Mouse (Mus musculus): ENCODE results near the gene Rnh1. TPM values are rescaled to one million over a fixed set of nuclear protein-coding genes. Genes with fewer than 3 reads are reported as not detected.

The Rnh1 gene
- total and polyA plus RNA-seq, 2 experiments: 106 to 134 TPM

GRCm38 (mm10) chr7:141141326-141141725 lies 31.3 kb downstream of the Rnh1 start:
- Histone ChIP-seq H3K27me3 (ENCODE audit: control insufficient read depth, insufficient read depth, low read length) (no peaks in the 10 kb centered on the region), H3K4me3 (ENCODE audit: insufficient read depth, low read depth, low read length) (no peak overlapping the region), H3K4me1 (ENCODE audit: control insufficient read depth, insufficient read depth, low read length) (no peaks in the 10 kb centered on the region), H3K36me3 (ENCODE audit: control insufficient read depth, insufficient read depth, low read length) (peaks cover 12% of the 10 kb centered on the region; the same call in 1 of the 2 replicates), H3K9ac (ENCODE audit: low read depth, low read length) (no peak overlapping the region), H3K79me2 (ENCODE audit: control insufficient read depth, insufficient read depth, low read length) (no peaks in the 10 kb centered on the region), H3K27ac (replicated peaks; ENCODE audit: insufficient read depth, low read depth, low read length) (no peak overlapping the region)
- no peak for DNase-seq (ENCODE audit: extremely low read depth, low read depth, low spot score)
- TF ChIP-seq CTCF (IDR thresholded peaks at IDR 0.05; ENCODE audit: low read depth, low read length) (no peak), POLR2A (IDR thresholded peaks at IDR 0.05; ENCODE audit: extremely low read depth, insufficient read depth, low read length) (no peak)
- WGBS: 81% methylated on average over 4 of the region's 4 CpGs

GRCm38 (mm10) chr7:141131904-141132755 lies 40.5 kb downstream of the Rnh1 start:
- Histone ChIP-seq H3K36me3 (ENCODE audit: control insufficient read depth, insufficient read depth, low read length) (peaks cover 7% of the 10 kb centered on the region; the same call in 1 of the 2 replicates), H3K27ac (replicated peaks; ENCODE audit: insufficient read depth, low read depth, low read length) (no peak overlapping the region; the same call in 1 of the 2 replicates), H3K79me2 (ENCODE audit: control insufficient read depth, insufficient read depth, low read length) (peaks cover 4% of the 10 kb centered on the region; the same call in 1 of the 2 replicates), H3K27me3 (ENCODE audit: control insufficient read depth, insufficient read depth, low read length) (no peaks in the 10 kb centered on the region), H3K4me1 (ENCODE audit: control insufficient read depth, insufficient read depth, low read length) (peaks cover 7% of the 10 kb centered on the region), H3K9ac (ENCODE audit: low read depth, low read length) (peak overlapping the region; percentile 91), H3K4me3 (ENCODE audit: insufficient read depth, low read depth, low read length) (peak overlapping the region; percentile 89)
- TF ChIP-seq CTCF (IDR thresholded peaks at IDR 0.05; ENCODE audit: low read depth, low read length): no peak
- no peak for TF ChIP-seq POLR2A (IDR thresholded peaks at IDR 0.05; ENCODE audit: extremely low read depth, insufficient read depth, low read length)
- 56% methylated on average over 12 of the region's 12 CpGs for WGBS
- peak; percentile 24 for DNase-seq (ENCODE audit: extremely low read depth, low read depth, low spot score)

- 1% methylated on average over 59 of the region's 59 CpGs for WGBS
- Histone ChIP-seq H3K9ac (ENCODE audit: low read depth, low read length) (peak overlapping the region; percentile 91), H3K27me3 (ENCODE audit: control insufficient read depth, insufficient read depth, low read length) (no peaks in the 10 kb centered on the region), H3K27ac (replicated peaks; ENCODE audit: insufficient read depth, low read depth, low read length) (peak overlapping the region; percentile 36), H3K4me1 (ENCODE audit: control insufficient read depth, insufficient read depth, low read length) (peaks cover 7% of the 10 kb centered on the region), H3K4me3 (ENCODE audit: insufficient read depth, low read depth, low read length) (peak overlapping the region; percentile 89), H3K36me3 (ENCODE audit: control insufficient read depth, insufficient read depth, low read length) (no peaks in the 10 kb centered on the region), H3K79me2 (ENCODE audit: control insufficient read depth, insufficient read depth, low read length) (peaks cover 4% of the 10 kb centered on the region; the same call in 1 of the 2 replicates)
- TF ChIP-seq CTCF (IDR thresholded peaks at IDR 0.05; ENCODE audit: low read depth, low read length) (no peak), POLR2A (IDR thresholded peaks at IDR 0.05; ENCODE audit: extremely low read depth, insufficient read depth, low read length) (no peak)
- peak; percentile 69 for DNase-seq (ENCODE audit: extremely low read depth, low read depth, low spot score)
Observed at GRCm38 (mm10) chr7:141131024-141131820, 41.4 kb downstream of the Rnh1 start.

GRCm38 (mm10) chr7:141123517-141123856 lies 49.2 kb downstream of the Rnh1 start:
- H3K4me3 ChIP-seq (ENCODE audit: insufficient read depth, low read depth, low read length): peak overlapping the region; percentile 68
- no peak for TF ChIP-seq POLR2A (IDR thresholded peaks at IDR 0.05; ENCODE audit: extremely low read depth, insufficient read depth, low read length)
- no peak for TF ChIP-seq CTCF (IDR thresholded peaks at IDR 0.05; ENCODE audit: low read depth, low read length)
- H3K79me2 ChIP-seq (ENCODE audit: control insufficient read depth, insufficient read depth, low read length): no peaks in the 10 kb centered on the region
- H3K27me3 ChIP-seq (ENCODE audit: control insufficient read depth, insufficient read depth, low read length): no peaks in the 10 kb centered on the region
- WGBS: 3% methylated on average over 15 of the region's 15 CpGs
- no peak for DNase-seq (ENCODE audit: extremely low read depth, low read depth, low spot score)
- H3K9ac ChIP-seq (ENCODE audit: low read depth, low read length): peak overlapping the region; percentile 62
- H3K36me3 ChIP-seq (ENCODE audit: control insufficient read depth, insufficient read depth, low read length): no peaks in the 10 kb centered on the region
- H3K4me1 ChIP-seq (ENCODE audit: control insufficient read depth, insufficient read depth, low read length): peaks cover 11% of the 10 kb centered on the region; the same call in 1 of the 2 replicates
- peak overlapping the region; percentile 65 for H3K27ac ChIP-seq (replicated peaks; ENCODE audit: insufficient read depth, low read depth, low read length)

GRCm38 (mm10) chr7:141122689-141123516 lies 49.8 kb downstream of the Rnh1 start:
- DNase-seq (ENCODE audit: extremely low read depth, low read depth, low spot score): peak; percentile 96
- TF ChIP-seq POLR2A (IDR thresholded peaks at IDR 0.05; ENCODE audit: extremely low read depth, insufficient read depth, low read length): no peak
- no peak for TF ChIP-seq CTCF (IDR thresholded peaks at IDR 0.05; ENCODE audit: low read depth, low read length)
- peak overlapping the region; percentile 62 for H3K9ac ChIP-seq (ENCODE audit: low read depth, low read length)
- H3K4me3 ChIP-seq (ENCODE audit: insufficient read depth, low read depth, low read length): peak overlapping the region; percentile 68
- 1% methylated on average over 29 of the region's 29 CpGs for WGBS
- H3K27me3 ChIP-seq (ENCODE audit: control insufficient read depth, insufficient read depth, low read length): no peaks in the 10 kb centered on the region
- peaks cover 11% of the 10 kb centered on the region; the same call in 1 of the 2 replicates for H3K4me1 ChIP-seq (ENCODE audit: control insufficient read depth, insufficient read depth, low read length)
- peak overlapping the region; percentile 65 for H3K27ac ChIP-seq (replicated peaks; ENCODE audit: insufficient read depth, low read depth, low read length)
- no peaks in the 10 kb centered on the region for H3K36me3 ChIP-seq (ENCODE audit: control insufficient read depth, insufficient read depth, low read length)
- H3K79me2 ChIP-seq (ENCODE audit: control insufficient read depth, insufficient read depth, low read length): no peaks in the 10 kb centered on the region

Data from liver, adult 2 months (tissue).